Mouse (Mus musculus) adrenal gland, postnatal 14 days (tissue): ENCODE data around the gene Sos2. TPM values are rescaled to one million over a fixed set of nuclear protein-coding genes. Genes with fewer than 3 reads are reported as not detected.

Experiments used
- DNase-seq: peaks from one replicate; pipeline ENCODE4 v3.0.0; 2021; ENCODE audit warnings: mixed read lengths
- microRNA-seq, 2 experiments: library from miRNA; unstranded; fragments of <30 nt; microRNA quantifications; one replicate each; pipeline ENCODE4 v1.2.0; 2021
- total RNA-seq: library from RNA; stranded (reverse); gene quantifications from 2 replicates; pipeline ENCODE4 v1.2.3, GENCODE M21; 2021

The Sos2 gene
- total RNA-seq, 1 experiment from 2014 or later: 35.8 TPM

DNA sequence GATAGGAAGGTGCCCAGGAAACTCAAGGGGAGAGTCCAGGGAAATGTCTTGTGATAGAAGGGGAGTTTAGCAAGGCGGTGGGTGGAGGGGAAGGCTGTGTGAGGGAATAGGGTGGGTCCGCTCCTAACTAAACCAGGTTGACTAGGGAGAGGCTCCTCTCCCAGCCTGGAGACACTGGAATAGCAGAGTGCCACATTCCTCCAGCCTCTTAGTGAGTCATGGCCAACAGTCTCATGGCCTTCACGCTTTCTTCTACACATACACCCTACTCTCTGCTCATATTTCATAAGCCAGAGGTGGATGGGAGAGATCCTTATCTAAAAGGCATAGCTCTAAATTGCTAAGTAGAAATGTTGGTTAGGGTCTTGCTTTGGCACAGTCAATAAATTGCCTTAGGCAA, 111.7 kb downstream of the Sos2 start:
- DNase-seq: peak; percentile 22

DNA sequence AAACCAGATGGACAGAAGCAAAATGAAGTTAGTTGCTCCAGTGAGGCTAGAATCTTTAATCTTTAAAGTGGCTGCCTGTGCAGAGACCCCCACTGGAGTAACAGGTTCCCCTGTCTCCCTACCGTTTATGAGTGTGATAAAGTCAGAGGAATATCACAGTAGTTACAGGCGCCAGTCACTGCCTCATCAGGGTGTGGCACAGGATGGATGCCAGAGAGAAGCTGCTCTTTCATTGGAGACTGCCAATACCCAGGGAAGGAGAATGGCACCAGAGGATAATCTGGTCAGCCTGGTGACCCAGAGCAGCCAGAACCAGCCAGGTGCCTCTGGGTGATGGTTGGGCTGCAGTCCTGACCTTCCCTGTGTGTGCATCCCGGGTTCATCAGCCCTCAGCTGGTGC, 113.4 kb downstream of the Sos2 start:
- no peak for DNase-seq

DNA sequence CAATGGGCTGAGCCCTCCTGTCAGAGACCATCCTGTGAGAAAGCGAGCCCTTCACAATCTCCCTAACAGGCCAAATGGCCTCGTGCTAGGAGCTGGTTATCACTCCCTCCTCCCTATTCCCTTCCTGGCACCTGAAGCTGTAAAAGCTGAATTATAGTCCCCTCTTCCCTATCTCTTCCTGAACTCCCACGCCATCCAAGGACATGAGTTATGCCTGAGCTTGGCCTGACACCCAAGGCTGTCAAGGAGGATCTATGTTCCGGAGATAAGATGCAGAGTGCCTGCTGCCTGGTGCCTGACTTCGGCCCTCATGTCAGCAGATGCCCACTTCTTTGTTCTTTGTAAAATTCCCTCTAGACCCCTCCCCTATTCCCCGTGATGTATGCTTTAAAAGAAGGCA, 120.6 kb downstream of the Sos2 start:
- peak; percentile 68 for DNase-seq

DNA sequence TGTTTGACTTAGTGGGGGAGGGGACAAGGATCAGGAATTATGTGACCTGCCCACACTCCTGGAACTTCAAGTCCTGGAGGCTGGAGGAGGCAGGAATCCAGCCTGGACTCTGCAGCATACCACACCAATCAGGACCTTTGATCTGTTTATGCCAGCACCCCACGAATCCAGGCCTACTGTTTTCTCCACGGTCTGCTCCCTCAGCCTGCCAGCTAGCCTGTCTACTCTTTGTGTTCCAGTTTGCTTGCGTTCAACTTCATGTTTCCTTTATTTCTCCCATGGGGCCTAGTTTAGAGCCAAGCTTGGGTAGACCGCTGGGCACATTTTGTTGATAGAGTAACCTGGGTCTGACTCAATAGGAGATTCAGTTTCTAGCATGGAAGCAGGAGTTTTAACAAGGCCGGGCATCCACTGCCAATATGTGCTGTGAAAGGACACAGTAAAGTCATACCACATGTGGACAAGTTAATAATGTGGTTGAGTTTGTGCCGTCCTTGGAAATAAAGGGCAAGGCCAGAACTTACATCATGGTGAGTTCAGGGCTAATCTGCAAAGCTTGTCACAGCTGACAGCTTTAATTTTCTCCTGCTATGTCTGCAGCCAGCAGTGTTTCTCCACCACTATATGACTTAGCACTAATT, 125.3 kb downstream of the Sos2 start:
- peak; percentile 68 for DNase-seq

DNA sequence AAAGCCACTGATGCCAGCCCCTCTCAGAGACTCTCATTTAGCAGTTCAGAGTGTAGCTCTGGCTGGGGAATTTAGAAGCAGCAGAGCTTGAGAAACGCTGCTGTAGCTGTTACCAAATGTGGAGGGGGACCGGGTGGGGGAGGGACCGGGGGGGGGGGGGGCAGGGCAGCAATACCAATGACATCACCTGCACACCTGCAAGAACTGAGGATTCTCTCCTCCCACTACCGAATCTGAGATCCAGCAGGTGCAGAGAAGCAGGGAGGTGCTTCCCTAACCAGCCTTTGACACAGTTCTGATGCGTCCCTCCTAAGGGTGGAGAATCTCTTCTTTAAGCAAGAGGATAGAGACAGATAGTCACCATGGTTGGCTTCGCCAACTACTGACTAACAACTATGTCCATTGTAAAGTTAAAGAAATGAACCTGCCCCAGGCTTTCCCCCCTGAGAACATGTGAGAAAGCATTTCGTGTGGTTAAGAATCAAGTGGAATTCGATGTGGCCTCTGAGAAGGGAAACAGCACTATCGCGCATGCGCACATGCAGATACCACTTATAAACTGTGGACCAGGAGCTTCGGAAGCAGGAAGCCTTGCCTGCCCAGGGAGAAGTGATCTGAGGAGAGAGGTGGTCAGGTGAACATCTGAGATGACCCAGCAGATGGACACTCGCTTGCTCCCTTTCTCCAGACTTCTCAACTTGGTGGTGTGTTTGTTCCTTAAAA, 136.0 kb downstream of the Sos2 start:
- DNase-seq: no peak

DNA sequence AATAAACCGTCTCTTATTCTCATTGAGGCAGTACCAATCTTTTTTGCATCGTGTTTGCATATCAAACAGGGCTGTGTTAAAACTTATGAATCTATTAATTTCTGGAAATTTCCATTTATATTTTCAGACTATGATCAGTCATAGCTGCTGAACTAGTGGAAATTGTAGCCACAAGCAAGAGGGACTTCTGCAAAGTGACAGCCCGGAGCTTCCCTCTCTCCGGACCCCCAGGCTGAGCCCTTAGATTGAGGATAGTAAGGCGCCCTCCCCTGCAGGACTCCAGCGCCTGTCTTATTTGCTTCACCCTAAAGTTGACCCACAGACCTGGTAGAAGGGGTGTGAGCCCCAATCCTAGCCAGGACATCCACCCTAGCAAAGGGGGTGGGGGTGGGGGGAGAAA, 136.7 kb downstream of the Sos2 start:
- no peak for DNase-seq

DNA sequence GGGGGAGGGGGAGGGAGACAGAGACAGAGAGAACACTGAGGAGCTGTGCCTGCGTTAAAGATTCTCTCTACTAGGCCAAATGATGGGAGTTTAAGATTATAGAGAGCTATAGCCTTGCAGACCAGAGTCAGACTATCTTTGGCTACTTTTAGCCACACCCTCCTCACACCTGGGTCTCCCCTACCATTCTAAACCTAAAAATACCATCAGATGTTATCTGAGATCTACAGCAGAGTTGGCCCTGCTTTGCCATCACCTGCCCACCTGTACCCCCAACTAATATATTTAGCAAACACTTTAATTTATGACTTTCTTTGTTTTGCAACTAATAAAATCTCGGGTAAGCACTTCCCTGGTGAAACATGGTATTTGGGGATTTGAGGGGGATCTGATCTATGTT, 137.1 kb downstream of the Sos2 start:
- no peak for DNase-seq

DNA sequence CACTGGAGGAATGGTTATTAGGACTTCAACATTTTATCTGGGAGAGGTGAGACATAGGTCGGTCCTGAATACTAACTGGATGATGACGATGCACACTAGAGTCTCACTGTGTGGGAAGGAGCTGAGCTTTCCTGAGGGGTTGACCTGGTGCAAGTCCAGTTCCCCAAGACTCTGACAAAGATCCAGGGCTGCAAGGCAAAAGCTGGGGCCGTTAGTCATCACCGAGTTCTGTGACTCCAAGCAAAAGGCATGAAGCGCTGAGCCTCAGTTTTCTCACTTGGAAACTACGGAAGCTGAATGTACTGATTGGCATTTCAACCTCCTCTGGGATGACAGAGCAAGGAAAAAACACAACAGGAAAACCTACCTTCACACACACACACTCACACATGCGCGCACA, 139.3 kb downstream of the Sos2 start:
- no peak for DNase-seq

DNA sequence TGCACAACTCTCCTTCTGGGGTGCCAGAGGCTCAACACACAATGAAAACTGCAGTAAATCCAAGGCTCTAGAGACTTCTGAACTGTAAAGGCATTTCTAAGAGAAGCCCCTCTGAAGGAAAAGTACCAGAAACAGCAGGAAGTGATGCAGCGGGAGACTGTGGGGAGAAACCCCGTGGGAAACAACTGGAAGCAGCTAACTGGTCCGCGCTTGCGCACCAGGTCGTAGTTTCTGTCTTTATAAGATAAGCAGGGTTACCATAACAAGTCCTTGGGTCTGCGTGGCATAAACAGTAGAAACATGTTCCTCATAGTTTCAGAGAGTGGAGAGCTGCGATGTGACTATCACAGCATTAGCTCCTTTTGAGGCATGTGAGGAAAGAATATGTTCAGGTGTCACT, 140.0 kb downstream of the Sos2 start:
- DNase-seq: no peak

DNA sequence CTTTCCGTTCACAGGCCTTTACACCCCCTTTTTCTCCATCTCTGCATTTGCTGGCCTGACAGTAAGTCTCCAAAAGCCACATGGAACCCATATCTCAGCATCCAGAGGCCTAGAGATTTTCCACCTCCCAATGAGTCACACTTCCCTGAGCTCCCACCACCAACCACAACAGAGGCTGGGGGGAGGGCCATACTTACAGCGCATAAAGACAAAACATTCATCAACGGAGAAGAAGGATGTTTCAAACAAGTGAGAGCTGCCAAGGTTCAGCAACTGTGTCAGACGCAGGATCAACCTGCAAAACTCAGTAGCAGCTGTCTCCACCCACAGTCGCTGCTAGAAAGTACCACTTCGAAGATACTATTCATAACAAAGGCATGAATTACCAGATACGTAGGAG, 142.3 kb downstream of the Sos2 start:
- DNase-seq: no peak

DNA sequence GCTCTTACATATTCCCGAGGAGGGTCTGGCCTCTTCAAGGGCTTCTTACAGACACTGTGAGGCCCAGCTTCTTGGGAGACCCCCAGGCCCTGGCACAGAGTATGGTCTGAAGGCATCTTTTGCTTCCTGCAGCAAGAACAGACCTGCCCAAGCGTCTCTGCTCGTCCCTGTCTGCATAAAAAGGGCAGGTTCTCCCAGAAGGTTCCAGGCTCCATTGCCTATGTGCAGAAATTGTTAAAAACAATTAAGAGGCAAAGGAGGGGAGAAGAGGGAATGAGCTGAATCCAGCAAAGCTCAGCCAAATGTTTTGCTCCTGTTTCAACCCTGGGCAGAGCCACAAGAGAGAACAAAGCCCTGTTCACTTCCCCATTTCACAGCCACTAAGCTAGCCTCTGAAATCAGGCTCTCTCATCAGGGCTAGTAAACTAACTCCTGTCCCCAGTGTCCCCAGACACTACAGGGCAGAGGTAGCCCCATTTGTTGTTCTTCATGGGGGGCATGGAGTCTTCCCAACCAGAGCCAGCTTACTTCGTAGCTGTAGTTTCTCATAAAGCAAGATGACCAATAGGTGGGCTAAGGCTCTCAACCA, 143.2 kb downstream of the Sos2 start:
- DNase-seq: no peak

DNA sequence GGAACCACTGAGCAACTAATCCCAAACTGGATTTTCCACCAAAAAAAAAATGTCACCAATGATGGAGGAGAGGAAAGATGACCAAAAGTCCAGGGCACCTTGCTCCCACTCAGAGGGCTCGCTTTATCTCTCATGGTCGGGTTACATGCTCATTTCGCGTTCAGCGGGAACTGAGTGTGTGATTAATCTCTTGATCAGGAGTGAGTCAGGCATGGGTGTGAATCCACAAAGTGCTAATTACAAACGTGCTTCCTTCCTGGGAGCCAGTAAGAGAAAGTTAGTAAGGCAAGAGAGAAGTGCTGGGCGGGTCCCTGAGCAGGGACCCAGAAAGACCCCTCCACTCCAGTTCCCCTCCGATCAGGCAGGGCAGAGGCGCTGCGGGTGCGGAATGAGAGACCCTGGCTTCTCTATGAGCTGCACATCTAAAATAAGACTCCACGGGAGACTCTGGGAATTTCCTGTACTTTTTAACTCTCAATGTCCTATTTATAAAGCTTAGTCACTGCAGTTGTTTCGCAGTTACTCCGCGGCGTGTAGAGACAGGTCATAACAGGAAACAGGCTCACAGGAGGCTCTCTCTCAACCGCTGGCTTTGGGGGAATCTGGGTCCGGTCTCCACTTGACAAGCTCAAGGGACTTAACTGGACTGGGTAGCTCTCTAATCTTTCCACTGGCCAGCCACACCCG, 143.8 kb downstream of the Sos2 start:
- peak; percentile 45 for DNase-seq

DNA sequence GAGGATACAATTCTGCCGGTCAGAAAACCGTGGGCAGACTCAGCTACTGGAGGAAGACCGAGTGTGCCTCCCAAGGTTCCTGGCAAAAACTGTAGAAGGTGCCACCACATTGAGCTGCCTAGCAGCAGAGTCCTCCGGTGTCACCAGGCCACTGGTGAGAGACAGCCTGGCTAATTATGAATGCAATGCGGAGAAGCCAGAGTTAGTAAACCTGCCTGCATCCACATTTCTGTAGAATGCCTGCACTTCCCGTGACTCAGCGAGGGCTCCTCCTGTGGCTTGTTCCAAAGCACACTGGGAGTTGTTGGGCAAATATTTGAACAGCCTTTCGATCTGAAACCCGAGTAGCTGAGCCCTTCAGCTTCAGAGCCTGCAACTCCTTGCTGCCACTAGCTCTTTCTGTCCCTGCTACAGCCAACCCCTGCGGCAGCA, 144.4 kb downstream of the Sos2 start:
- peak; percentile 57 for DNase-seq

DNA sequence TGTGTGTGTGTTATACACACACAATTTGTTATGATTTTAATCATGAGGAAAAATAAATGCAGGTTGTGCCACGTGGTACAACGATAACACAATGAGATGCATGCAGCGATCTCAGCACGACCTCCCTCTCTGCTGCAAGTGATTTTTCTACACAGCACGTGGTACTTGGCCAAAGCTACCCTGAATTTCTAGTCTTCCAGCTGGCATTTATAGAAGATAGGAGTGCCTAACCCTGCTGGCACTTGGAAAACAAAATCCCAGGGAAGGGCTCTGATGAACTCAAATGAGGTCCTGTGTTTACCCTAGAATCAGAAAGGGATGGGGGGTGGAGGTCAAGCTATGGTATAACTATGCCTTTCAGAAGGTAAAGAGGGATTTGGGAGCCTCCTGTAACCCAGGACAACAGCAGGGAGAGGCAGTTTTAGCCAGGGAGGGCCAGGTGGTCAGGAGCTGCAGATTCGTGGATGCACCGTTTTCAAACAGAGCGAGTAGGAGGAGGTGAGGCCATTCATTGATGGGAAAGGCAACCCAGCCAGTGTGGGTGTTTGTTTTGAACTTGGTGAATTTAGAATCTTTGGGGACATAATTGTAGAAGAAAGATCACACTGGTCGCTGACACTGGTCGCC, 144.9 kb downstream of the Sos2 start:
- DNase-seq: no peak

Small RNAs within 50 kb of the gene (microRNA-seq; reads per million reads assigned to microRNA genes)
- gene Gm23018: 0 reads per million in 2 experiments

Other genes with a start within 250 kb of the Sos2 start
- 8.9 and 12.5 TPM in 2 replicates for gene Vcpkmt, start 98.8 kb downstream of the Sos2 start, total RNA-seq
- 21.6 and 28.3 TPM in 2 replicates for gene L2hgdh, start 43.0 kb upstream of the Sos2 start, total RNA-seq
- 13.9 and 20.8 TPM in 2 replicates for gene Atp5s, start 43.1 kb upstream of the Sos2 start, total RNA-seq
- gene Cdkl1, start 109.4 kb upstream of the Sos2 start, total RNA-seq: 3.0 and 5.0 TPM in 2 replicates
- 5.4 and 11.5 TPM in 2 replicates for gene Atl1, start 210.8 kb upstream of the Sos2 start, total RNA-seq
- gene Map4k5, start 211.3 kb upstream of the Sos2 start, total RNA-seq: 31.4 and 34.4 TPM in 2 replicates